Mouse (Mus musculus) adrenal gland, postnatal 4 days (tissue): Measurements from ENCODE around the gene Oxld1. TPM values are rescaled to one million over a fixed set of nuclear protein-coding genes. Genes with fewer than 3 reads are reported as not detected.

Source experiments
- DNase-seq, 2 experiments: peaks; one replicate each; pipeline ENCODE4 v3.0.0; 2021 to 2022; ENCODE audit warnings: low spot score in 2 of 2, mixed read lengths in 2 of 2
- total RNA-seq, 2 experiments: library from RNA; stranded (reverse); gene quantifications; 2 replicates each; pipeline ENCODE4 v1.2.3; 2021

Gene Oxld1
- total RNA-seq, 2 experiments from 2014 or later: 34.6 to 43.3 TPM

DNA sequence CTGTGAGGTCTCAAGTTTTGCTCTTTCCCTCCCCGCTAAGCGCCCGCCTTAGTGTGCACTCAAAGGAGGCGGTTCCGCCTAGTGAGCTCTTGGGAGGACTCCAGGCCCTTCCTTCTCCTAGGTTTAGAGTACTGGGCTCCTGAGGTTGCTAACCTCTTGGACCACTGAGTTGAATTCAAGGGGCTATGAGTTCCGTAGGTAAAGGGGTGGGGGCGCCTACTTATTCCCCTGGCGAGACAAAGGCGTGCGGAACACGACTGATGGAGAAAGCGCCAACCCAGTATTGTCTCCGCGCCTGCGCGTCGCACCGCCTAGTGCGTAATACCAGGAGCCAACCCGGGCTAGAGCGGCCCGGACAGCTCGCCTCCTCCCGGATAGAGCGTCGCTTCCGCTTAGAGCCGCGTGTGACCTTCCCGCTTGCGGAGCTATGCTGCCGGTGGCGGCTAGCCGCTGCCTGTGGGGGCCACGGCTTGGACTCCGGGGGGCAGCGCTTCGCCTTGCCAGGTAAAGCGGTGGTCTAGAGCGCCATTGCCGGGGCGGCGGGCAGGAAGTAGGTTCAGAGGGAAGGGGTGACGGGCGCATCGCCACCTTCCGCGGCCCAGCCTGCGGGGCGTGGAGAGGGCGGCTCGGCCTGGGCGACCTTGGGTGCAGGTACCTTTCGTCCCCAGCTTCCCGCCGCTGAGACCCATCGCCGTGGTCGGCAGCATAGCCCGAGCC is 26.6 kb upstream of the Oxld1 start, which contains the start of gene Mrpl12:
Mrpl12 (plus strand) TSS at position 349 of the 717 bp plus-strand sequence.
- peak; percentile 74 to 83 for DNase-seq

DNA sequence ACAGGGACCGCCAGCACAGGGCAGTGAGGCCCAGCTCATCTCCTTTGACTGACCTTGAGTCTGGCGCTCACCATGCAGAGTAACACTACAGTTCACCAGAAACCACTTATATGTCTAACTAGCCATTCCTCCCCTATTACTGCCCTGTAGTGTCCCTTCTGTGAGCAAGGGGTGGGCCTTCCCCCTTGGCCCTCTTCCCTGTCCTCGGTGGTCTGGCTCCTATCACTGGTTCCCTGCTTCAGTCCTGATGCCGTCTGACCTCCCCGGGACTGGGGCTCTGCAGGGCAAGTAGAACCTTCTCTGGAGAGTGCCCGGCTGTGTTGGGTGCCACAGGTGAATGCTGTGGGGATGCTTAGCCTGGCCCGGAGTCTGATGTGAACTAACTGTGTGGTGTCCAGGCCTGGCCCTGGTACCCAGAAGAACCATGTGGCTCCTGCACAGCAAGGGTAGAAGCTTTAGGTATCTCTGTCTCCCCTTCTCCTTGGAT is 25.6 kb upstream of the Oxld1 start:
- DNase-seq: no peak

DNA sequence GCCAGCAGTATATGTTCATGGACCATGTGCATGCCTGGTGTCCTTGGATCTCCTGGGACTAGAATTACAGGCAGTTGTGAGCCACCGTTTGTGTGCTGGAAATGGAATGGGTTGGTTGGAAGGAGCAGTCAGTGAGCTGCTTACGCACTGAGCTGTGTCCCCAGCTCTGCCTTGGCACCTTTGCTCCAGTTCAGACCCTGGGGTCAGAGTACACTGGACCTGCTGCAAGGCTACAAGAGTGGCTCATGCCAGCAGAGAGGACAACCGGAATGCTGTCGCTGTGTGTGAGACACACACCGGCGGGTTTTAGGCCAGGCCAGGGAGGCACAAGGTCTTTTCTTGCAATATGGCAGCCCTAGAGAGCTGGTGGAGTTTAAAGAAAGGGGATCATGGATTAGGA is 14.2 kb upstream of the Oxld1 start:
- DNase-seq: no peak

DNA sequence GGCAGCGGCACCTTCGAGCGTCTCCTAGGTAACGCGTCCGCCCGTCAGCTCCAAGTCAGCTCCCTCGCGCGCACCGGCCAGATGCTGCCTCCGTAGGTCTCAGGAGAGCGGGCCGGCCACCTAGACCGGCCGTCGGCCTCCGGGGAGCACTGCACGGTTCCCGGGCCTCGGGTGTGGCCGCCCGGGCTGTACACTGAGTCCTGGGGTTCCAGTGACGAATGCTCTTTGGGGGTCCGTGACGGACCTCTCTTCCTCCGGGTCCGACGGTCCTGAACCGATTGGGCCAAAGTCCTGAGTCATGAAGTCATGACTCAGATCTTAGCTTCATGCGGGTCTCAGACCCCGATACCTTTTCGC is 9.8 kb upstream of the Oxld1 start:
- no peak for DNase-seq

DNA sequence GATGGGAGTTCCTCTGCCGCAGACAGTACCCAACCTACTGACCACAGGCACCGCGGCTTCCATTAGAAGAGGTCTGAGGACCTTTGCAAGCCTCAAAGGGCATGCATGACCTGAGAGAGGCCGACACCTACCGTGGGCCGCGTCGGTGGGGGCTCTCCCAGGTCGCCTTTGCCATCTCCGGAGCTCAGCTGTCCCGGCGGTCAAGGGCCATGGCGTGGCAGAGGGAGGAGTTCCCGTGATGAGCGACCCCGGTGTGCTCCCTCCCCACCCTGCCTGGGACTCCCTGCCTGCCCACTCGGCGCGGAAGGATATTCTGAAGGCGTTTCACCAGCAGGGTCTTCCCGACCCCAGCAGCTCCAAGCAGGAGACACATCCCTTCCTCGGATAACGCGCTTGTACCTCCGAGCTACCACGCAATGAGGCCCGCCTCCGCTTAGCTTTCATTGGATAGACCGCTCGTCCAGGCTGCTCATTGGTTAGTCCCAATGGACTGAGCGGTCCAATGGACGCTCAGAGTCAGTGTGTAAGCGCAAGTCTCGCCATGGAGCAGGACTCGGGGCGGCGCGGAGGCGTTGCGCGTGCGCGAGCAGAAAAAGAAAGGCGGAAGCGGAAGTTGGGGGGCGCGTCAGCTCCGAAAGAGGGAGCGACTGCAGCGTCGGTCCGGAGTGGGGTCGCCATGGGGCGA is 9.3 kb upstream of the Oxld1 start, which contains the start of gene Arl16:
Arl16 (minus strand) TSS at position 557 of the 685 bp plus-strand sequence.
- peak; percentile 74 to 85 for DNase-seq

DNA sequence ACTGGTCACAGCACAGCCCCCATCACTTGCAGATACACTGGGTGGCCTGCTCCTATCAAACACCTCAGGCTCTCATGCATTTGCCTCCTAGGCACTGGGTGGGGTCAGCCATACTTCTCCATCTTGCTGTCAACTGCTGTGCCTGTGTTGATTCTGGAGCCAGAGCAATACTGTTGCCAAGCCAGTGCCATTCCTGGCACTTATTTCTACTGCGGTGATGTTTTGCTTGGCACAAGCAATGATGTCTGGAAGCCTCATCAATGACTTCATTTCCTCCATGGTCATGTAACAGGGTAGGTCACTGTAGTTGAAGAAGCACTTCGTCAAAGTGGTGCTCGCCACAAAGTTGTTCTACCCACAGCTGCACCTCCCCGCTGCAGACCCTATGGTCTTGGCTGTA is 7.7 kb upstream of the Oxld1 start:
- DNase-seq: no peak

DNA sequence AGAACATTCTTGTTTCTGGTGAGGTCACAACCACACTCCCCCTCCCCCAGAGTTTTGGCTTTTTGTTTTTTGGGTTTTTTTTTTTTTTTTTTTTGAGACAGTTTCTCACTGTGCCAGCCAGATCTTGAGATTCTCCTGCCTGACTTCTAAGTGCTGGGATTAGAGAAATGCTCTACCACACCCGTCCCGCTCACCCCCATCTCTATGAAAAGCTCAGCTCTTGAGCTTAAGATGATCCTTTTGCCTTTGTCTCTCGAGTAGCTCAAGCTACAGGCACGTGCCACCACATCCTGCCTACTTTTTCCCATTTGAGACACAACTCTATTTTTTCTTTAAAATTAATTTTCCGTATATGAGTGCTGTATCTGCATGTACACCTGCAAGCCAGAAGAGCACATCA is 6.5 kb upstream of the Oxld1 start:
- no peak for DNase-seq

DNA sequence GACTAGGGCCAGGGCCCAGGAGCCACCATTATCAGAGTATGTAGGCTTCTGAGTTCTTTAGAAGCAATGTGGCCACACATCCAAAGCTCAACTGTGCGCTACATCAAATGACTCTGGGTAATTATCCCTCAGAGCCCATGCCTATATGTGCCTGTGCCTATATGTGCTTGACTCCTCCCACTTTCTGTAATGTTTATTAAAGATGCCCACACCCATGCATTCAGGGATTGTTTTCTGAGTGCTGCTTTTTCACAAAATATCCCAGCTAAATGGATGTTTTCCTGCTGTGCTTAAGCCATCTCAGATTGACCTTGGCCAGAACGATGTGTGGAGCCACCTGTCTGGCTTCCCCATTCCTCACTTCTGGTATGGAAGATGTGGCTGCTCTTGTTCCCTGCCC is 5.7 kb upstream of the Oxld1 start:
- DNase-seq: no peak

DNA sequence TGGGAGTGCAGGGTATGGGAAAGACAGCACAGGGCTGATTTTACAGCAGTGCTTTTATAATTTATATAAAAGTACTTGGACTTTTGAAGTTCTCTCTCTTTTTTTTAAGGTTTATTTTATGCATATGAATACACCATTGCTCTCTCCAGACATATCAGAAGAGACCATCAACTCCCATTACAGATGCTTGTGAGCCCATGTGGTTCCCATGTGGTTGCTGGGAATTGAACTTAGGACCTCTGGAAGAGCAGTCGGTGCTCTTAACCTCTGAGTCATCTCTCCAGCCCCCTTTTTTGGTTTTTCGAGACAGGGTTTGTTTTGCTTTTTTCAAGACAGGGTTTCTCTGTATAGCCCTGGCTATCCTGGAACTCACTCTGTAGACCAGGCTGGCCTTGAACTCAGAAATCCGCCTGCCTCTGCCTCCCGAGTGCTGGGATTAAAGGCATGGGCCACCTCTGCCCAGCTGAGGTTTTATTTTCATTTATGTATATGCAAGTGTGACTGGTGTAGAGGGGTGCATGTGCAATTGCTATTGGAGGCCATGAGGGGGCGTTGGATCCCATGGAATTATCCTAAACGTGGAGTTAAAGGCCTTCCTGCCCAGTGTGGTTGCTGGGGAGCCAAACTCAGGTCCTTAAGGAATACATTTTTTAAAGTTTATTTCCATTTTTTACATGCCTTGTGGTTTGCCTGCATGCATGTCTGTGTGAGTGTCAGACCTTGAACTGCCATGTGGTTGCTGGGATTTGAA is 1.2 kb upstream of the Oxld1 start:
- DNase-seq: no peak

DNA sequence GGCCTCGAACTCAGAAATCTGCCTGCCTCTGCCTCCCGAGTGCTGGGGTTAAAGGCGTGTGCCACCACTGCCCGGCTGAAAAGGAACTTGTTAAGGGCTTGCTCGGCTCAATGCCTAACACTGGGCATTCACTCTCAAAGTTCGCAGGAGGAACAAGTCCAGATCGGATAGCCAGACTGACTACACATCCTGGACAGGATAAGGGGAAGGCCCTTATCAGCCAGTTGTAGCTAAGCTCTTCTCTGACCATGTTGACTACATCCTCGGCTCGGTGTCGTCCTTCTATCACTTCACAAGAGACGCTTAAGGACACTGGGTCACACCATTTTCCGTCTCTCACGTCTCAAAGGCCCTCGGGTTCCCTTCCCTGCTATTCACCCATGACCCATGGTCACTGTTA is 498 bp downstream of the Oxld1 start:
- DNase-seq: no peak

DNA sequence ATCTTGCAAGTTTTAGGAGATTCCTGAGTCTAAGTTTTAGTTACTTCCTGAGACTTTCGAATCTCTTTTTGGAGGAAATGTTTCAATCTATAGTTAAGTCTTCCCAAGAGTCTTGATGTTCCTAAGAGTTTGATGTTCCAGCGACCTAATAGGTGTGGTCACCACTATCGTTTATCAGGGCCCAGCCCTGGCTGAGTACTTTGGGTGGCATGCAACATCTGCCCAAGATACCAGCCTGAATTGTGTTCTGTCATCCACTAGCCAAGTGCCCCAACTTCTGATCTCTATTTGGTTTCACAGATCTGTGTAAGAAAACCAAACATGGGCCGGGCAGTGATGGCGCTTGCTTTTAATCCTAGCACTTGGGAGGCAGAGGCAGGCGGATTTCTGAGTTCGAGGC is 2.5 kb downstream of the Oxld1 start:
- DNase-seq: no peak

DNA sequence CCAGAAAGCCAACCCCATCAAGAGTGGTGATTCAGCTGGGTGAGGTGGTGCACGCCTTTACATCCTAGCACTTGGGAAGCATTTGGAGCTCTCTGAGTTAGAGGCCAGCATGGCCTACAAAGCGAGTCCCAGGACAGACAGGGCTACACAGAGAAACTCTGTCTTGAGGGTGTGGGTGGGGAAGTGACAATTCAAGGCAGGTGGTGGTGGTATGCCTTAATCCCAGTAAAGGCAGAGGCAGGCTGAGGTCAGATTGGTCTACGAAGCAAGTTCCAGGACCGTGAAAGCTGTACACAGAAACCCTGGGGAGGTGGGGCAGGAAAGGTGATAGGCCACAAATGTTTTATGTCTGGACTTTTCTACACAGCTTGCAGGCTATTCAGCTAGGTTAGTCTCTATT is 2.9 kb downstream of the Oxld1 start:
- DNase-seq: no peak

DNA sequence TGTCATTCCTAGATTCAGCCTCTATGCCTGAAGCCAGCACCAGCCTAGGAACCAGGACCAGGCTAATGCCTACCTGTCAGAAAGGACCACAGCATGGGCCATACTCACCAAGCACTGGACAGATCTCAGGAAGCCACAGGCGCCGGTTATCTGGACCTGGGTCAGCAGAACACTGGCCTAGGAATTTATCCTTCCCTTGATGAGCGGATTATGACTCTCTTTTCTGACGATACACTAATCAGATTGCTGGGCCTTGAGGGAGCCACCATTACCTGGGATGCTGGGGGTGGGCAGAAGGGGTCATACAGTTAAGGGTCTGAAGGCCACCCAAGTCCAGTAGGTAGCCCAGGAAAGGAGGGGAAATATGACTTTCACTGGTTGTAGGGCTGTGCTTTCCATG is 4.6 kb downstream of the Oxld1 start, which contains the start of gene Pde6g:
Pde6g (minus strand) TSS at position 195 of the 400 bp plus-strand sequence.
- no peak for DNase-seq

DNA sequence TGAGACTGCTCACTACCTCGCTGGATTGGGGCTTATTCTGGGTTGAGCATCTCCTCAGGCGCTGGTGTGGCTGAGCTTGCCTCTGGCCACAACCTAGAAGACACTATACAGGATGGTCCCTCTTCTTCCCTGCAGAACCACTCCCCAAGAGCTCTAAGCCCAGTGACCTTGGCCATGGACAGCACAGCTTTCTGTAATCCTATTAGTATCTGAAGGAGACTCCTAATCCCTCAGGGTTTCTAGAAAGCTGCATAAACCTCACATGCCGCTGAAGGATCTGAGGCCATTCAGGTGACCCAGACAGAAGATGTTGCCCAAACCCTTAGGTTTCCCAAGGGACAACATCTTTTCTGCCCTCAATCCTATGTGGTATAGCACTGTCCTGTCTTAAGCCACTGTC is 5.6 kb downstream of the Oxld1 start:
- DNase-seq: no peak

DNA sequence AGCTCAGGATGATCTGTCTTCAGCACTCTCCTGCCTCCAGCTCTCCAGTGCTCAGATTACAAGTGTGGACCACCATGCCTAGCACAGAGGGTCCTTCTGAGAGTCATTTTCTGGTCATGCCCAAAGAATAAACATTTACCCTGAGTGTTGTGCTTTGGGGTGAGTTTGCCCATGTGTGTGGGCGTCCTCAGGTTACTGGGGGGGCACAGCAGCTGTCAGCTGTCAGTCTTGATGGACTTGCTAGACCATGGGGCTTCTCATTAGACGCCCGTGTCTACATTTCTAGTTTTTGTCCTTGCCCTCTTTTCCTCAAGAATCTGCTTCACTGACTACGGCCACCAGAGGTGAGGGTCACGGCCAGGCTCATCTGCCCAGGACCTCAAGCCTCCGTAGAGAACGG is 10.7 kb downstream of the Oxld1 start:
- DNase-seq: no peak

DNA sequence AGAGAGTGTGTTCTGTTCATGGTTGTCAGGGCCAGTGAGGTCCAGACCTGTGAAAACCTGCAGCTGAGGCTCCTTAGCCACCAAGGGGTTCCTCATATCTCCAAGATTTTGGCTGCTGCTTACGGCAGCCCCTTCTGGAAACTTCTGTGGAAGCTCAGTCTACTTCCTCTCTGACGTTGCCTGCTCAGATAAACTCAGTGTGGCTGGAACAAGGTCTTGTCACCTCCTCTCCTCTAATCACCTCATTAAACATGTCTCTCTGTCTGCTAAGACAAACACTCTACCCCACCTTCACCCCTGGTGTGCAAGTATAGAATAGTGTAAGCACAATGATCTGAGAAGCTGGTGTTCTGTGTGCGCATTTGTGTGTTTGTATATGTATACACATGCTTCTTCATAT is 12.4 kb downstream of the Oxld1 start:
- DNase-seq: no peak

DNA sequence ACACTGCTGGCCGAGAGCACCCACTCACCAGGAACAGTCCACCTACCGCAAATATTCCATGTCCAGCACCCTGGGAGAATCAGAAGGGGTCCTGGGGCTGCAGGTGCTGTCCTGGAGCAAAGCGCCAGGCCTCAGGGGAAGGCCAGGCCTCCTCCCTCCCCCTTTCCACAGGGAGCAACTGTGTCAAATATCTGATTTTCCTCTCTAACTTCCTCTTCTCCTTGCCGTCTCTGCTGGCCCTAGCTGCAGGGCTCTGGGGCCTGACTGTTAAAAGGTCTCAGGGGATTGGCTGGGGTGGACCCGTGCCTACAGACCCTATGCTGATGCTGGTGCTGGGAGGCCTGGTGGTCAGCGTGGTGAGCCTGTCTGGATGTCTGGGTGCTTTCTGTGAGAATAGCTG is 13.8 kb downstream of the Oxld1 start:
- DNase-seq: no peak

DNA sequence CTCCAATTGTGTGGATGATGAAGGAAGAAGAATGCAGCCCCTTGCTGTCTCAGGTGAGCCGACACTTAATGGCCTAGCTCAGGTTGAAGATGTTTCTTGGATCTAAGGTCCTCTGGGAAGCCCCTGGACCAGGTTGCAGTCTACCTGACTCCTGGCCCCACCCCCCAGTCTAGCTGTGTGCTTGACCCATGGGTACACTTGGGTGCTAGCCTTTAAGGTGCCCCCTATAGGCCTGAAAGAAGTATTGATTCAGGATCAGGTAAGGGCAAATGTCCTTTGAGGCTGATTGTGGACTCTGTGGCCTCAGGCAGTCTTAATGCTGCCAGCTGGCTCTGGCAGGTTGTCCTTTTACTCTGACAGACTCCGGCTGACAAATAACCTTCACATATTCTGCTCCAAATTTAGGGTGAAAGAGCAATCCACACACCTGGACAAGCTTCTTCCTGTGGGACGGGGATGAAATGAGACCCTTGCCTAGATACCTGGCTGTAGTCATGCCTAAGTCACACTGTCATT is 15.0 kb downstream of the Oxld1 start:
- DNase-seq: no peak

DNA sequence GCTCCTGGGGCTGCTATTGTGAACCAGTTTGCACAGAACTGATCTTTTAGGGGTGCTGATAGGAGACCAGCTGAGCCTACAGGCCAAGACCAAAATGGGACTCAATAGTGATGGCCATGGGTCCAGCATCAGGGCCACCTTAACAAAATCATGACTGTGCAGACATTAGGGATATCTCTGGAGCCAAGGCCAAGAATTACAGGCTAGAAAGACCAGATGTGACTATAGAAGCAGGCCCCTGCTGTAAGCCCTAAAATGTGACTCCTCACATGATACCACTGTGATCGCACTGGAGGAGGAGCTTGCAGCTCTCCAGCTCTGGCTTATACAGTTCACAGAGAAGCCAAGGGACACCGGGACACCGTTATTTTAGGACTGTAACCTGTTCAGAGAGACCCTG is 15.5 kb downstream of the Oxld1 start, which contains the start of gene Tspan10:
Tspan10 (plus strand) TSS at position 301 of the 400 bp plus-strand sequence.
- no peak for DNase-seq

DNA sequence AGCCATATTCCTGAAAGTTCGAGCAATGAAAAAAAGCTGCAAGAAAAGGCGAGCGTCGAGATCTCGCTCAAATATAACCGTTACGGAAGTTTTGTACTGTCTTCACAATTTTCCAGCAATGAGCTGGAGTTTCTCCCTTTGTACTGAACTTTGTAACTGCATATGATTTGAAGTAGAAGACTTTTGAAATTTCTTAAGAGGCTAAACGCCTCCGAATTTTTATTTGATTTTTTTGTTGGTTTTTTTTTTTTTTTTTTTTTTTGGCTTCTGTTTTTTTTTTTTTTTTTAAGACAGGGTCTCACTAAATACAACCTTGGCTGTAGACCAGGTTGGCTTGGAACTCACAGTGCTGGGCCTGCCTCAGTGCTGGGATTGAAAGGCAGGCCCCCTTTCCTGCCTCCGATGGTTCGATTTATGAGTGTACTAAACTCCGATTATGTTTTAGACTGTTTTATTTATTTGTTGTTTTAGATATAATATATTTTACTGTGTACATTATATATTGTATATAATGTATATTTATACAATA is 19.9 kb downstream of the Oxld1 start:
- no peak for DNase-seq

DNA sequence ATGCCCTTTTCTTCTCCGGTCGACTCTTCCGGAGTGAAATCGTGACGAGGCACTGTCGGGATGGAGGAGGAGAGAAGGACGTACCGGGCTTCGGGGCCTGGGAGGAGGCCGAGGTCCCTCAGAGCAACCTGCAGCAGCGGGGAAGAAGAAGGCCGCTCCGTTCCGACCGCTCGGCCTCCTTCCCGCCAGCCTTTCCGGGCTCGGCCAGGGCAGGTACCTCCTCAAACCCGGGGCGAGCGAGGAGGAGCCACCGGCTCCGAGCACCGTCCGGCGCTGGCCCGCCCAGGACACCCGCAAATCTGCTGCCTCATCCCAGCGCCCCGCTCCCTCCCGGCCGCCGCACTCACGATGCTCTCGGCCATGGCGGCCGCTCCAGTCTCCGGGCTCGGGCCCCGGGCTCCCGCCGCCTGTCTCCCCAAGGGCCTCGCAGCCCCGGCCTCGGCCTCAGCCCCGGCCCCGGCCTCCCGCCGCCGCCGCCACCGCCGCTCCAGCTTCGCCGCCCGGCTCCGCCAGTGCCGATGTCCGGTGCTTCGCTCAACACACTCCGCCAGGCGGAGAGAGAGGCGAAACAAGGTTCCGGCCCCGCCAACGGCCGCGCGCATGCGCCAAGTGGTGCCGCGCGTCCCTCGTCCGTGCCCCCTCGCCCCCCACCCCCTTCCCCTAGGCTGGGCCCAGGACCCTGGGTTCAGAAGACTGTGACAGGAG is 20.6 kb downstream of the Oxld1 start, which contains the start of gene Nploc4:
Nploc4 (minus strand) TSS at position 557 of the 705 bp plus-strand sequence.
- DNase-seq: peak; percentile 77 to 89
